Mouse (Mus musculus): ENCODE results near the gene Elfn2.

GRCm38 (mm10) chr15:78624431-78624950, 94.1 kb downstream of the Elfn2 start:
- TF ChIP-seq CTCF (IDR thresholded peaks at IDR 0.05; ENCODE audit: borderline replicate concordance, insufficient read depth, low read depth, low read length) (no peak), POLR2A (IDR thresholded peaks at IDR 0.05; ENCODE audit: borderline replicate concordance, insufficient read depth, low read length) (no peak)
